Mouse (Mus musculus) neural tube, embryonic 10.5 days (tissue): ENCODE measurements around the gene Fah.

Source experiments
- DNase-seq: peaks from one replicate; pipeline ENCODE4 v3.0.0-alpha.2; 2017; ENCODE audit warnings: low spot score; ENCODE audit errors: extremely low spot score

Fah gene

DNA sequence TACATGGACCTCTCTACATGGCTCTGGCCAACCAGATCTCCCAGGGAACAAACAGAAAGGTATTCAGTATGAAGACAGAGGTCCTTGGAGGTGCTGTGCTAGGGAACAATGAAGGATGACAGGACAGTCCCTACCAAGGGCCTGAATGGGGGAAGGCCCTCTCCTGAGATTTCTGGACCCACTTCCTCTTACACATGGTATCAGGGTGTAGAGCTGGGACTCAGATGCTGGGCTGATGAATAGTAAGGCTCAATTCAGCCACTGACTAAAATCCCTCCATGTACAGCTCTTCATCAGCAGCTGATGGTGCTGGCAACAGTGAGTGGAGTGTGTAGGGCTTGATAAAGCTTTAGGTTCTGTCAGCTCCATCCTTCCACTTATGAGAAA lies 11.6 kb downstream of the Fah start:
- DNase-seq, result no peak

DNA sequence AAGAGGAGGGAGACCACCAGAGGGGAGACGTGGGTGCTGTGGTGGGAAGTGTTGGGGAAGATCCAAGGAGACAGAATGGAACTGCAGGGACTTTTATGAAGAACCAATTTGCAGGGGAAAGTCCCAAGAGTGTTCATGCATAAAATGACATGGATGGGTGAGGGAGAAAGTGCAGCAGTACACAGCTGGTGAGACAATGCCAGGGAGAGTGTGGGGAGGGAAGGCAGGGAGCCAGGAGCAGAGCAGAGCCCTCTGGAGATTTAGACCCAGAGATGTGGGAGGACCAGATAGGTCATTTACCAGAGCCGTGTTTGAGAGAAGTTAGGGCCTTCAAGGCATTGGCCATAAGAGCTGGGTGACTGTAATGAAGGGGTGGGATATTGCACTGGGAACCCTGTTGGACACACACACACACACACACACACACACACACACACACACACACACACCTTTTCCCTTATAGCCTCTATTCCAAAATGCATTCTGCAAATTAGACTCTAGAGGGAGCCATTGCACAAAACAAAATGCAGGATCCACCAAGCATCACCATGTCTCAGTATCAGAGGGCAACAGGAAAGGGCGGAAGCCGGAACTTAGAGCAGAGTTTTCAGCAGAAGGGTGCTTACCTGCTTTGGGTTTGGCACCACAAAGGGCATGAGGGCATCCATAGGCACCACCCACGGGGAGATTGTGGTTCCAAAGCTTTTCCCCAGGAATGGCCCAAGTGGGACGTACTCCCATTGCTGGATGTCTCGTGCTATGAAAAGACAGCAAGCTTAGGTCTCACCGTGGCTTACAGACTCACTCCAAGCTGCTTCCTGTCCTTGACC lies 12.2 kb downstream of the Fah start:
- DNase-seq, result peak; percentile 33

DNA sequence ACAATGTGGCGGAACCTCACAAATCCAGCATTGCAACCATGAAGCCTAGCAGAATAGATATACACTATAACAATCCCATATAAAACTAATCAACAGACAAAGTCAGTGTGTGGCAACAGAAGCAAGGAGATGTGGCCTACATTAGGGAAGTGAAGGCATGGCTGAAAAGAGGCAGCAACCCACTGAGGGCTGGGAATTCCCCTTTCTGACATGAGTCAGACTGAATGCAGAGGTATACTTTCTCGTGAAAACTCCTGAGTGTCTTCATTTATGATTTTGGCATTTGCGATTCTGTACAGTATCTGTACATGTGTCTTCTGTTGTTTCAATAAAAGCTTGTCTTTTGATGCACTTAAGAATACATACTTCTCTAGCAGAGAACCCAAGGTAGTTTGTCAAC lies 15.2 kb downstream of the Fah start:
- DNase-seq, result no peak

DNA sequence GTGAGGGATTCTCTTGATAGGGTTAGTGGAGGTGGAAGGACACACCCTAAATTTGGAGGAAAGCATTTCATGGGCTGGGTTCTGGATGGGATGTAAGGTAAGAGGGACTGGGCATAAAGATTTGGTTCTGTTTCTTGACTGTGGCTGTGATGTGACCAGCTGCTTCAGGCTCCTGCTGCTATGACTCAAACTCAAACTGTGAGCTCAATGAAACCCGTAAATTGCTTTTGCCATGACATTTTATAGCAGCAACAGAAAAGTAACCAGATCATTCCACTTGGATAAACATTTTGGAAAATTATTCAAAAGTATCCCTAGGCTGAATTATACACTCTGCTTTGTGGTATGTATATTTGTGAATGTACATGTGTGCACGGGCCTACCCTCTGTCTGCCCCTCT lies 15.9 kb downstream of the Fah start:
- DNase-seq, result no peak

DNA sequence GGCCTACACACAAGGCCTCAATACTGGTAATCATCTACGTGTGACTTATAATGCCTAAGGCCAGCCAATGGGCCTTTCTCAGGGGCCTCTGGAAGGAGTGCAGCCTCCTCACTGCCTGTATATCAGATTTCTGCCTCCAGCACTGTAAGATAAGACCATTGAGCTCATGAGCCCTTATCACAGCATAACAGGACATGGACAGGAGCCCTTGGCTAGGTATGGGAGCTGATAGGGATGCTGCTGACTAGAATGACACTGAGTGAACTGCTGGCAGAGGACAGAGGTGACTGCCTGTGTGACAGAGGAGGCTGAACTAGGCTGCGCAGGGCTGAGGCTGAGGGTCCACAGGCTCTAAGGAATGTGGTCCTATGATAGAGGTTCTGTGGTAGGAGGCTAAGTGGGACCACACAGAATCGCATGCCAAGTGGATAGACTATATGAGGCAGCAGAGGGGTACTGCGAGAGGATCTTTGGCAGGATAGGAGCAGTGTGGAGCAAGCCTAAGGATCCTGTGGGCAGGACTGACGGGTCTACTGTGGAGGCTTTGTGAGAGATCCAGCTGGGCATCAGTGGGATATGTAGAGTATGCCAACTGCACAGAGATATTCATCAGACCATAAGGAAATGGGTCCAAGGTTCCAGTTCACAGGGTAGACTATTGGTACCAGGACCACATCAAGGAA lies 19.3 kb downstream of the Fah start:
- no peak for DNase-seq

DNA sequence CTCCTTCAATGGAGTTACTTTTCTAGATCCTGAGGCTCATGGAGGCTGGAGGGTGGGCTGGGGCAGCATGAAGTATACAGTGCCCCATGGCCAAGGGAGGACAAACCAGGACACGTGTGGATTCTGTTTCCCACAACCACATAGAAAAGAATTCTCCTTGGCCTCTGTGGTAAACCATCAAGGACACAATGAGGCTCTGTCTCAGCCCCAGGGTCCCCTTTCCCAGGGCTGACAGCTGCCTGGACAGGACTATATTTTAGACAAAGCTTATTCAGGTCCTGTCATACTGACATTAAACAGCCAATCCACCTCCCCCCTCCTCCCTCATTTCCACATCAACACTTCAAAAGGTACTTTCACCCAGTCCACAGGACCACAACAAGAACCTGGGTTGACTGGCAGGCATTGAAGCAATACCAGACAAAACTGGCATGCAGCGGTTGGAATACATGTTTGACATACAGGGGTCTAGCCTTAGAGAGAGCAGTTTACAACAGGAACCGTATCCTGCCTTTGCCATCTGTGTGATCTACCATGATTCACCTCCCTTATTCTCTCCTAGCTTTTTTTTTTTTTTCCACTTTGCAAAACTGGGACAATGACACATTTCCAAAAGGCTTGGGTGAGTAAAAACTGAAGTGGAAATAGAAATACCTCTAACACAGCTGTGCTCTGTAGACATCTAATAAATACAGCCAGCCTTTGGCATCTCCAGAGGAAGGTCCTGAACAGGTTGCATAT lies 20.0 kb downstream of the Fah start:
- no peak for DNase-seq

DNA sequence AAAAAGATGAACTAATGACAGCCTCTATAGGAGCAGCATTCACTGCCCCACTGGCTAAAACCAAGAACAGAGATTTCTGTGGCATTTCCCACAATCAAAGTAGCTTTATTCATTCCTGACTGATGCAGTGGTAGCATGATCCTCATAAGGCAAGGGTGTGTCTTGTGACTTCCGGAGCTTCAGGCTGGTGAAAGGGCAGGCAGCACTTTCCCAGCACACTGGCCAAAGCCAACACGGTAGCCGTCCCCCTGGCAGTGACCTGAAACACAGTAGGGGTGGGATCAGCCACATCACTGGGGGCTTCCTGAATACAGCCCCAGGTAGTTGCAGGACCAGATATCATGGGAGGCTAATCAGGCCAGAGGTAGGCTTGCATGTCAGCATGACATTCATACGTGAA lies 21.4 kb downstream of the Fah start:
- no peak for DNase-seq

DNA sequence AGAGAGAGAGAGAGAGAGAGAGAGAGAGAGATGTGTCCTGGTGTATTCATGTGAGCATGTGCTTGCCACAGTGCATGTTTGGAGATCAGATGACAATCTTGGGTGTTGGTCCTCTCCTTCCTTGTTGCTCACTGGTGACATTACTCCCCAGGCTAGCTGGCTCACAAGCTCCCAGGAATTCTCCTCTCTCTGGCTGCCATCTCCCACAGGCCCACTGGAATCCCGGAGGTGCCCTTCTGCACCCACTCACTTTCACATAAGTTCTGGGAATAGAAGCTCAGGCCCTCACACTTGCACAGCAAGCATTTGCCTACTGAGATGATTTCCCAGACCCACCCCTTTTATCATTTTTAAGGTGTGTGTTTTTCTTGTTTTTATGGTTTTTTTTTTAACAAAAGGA lies 26.8 kb downstream of the Fah start:
- DNase-seq, result no peak

DNA sequence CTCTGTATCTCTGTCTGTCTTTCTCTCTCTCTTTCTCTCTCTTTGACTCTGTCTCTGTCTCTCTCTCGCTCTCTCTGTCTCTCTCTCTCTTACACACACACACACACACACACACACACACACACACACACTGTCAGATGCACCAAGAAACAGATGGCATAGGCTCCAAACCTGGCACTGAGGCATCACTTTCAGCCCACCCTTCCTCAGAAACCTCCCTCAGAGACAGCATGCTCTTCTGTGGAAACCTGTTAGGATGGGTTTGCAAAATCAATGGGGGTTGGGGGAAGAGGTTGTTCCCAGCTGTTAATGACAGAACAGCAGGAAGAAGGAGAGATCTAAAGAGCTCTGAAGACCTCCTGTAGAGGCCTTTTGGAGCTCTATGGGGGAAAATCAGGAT lies 27.7 kb downstream of the Fah start:
- no peak for DNase-seq

DNA sequence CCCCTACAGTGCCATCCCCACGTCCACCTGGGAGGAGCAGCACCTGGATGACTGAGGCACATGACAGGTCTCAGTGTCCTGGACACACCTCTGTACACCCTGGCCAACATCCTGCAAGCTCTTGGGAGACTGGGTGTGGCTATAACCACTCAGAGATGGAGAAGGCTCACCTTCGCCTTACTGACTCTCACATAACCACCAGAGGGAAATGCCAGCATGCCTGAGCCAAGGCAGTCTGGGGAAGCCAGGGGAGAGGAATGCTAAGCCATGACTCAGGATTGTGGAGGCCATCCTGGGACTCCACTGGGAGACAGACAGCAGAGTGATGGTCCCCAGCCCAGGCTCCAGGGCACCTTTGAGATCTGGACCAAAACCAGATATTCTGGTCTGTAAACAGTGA lies 29.5 kb downstream of the Fah start:
- no peak for DNase-seq

DNA sequence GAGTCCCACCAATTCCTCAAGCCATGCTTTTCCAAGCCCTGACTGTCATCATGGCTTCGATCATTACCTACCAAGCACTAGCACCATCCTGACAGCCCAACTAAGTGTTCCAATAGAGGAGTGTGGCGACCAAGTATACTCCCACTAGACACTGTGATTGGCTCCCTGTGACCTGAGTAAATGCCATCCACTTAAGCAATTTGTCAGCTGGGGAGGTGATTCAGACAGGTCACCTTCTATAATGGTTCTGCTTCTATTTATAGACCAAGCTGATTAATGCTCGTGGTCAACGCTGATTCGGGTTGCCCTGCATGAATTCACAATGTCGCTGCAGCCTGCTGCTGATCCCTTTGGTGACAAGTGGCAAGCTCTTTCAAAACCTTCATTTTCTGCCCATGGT lies 40.3 kb downstream of the Fah start:
- no peak for DNase-seq

DNA sequence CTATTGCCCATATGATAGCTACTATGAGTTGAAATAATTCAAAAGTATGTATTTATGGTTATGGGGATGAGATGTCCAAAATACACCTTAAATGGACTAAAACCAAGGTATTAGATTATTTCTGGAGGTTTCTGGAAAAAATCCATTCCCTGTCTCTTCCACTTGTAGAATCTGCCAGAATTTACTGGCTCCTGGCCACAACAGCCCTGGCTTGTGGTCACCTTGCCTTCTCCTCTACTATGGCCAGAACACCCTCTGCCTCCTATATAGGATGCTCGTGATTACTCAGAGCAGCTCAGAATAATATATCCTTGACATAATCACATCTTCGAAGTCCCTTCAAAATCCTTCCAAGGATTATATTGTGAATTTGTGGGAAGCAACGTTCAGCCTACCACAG lies 42.3 kb downstream of the Fah start:
- no peak for DNase-seq

DNA sequence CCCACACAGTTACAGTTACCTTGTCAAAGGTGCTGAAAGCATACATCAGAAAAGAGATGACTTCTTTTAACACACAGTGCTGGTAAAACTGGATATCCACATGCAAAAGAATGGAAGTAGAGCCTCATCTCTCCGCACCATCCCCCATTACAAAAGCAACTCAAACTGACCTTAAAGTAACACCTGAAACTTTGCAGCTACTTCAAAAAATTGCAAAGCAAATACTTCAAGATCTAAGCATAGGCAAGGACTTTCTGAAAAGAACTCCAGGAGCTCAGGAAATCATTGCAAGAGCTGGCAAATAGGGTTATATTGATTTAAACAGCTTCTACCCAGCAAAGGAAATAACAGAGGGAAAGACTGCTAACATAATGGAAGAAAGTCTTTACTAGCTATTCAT lies 46.0 kb downstream of the Fah start:
- no peak for DNase-seq

DNA sequence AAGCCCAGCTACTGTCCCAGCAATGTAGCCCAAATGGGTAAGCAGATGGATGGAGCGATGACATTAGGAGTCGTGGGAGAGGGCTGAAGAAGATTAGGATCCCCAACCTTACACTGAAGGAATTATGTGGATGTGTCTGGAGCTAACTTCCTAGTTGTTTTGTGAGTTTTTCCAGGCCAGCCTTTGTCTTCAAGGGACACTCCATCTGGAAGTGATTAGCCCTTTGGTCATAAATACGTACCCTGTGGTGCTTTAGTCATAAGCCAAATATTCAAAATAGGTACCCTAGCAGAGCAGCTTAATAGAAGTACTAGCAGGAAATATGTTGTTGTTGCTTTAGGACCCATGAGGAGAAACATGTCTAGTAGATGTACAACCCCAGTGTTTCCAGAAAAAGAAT lies 49.2 kb downstream of the Fah start:
- DNase-seq, result no peak

DNA sequence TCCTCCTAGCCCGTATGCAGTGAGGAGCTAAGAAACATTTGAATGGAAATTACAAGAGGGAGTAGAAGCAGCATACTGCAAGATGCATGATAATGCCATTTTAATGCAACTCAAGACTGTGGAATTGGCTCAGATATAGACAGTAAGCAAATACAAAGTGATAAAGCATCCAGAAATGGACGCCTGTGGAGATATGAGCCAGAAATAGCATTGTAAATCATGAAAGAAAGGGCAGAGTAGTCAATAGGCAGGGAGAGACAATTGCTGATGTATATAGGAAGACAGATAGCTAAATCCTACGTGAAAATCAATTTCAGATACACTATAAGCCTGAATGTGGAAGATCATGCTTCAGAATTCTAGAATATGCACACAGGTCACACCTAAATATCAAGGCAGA lies 51.2 kb downstream of the Fah start:
- no peak for DNase-seq

DNA sequence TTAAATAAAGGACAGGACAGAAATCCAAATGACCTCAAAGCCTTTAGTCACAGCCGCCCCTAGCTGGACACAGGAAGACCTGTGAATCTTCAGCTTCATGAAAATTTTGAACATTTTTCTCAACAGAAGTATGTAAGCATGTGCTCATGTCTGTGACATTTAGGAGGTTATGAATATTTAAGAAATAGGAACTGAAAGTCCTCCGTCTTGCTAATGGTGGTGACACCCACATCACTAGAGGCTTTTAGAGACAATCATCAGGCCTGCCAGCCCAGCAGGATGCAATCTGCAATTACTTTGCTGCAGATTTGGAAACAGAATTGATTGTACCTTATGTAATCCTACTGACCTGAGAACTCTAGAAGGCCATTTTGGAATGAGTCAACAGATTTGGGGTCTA lies 55.0 kb downstream of the Fah start:
- no peak for DNase-seq

DNA sequence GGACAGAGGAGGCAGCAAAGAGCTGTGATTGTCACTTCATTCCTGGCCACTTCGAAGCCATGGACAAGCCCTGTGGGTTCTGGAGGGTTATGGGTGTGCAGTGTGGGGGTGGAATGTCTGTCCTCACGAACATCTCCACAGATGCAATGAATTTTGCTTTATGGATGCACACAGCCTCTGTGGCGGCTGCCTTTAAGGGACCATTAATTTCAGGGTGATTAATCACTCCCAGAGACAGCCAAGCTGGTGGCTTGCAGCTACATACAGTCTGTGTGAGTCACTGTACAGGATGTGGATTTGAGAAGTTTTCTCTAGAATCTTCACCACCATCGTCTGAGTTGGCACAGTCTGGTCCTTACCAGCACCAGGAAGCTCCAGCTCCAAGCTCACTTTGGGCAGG lies 59.9 kb downstream of the Fah start:
- DNase-seq, result no peak

DNA sequence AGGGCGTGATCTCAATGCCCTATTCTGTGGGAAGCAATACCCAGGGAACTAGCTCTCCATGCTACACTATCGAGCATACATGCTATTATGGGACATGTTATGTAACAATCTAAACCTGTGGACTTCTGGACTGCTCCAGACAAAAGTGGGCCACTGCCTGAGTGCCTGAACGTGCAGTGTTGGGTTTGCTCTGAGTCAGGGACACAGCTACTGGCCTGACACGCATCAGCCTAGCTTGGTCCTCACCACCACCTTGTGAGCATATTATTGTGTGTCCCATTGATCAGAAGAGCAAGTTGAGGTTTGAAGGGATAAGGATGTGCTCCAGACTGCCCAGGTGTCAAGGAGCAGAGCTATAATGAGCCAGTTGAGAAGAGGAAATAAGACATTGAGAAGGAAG lies 61.6 kb downstream of the Fah start:
- DNase-seq, result no peak
